Mouse (Mus musculus) urinary bladder, postnatal 0 days (tissue): ENCODE data around the gene Adipoq. TPM values are rescaled to one million over a fixed set of nuclear protein-coding genes. Genes with fewer than 3 reads are reported as not detected.

ENCODE experiments used
- microRNA-seq: library from miRNA; unstranded; fragments of <30 nt; microRNA quantifications from one replicate; pipeline ENCODE4, GENCODE M21; 2016
- polyA plus RNA-seq: library from polyadenylated mRNA; unstranded; fragments of >200 nt; fragmentation: Nextera tagmentation; extraction: Ambion mirVana; gene quantifications from 2 replicates; pipeline ENCODE4 v1.2.1, GENCODE M21; 2015

The Adipoq gene
- not detected in 2 replicates for polyA plus RNA-seq

GRCm38 (mm10) chr16:23146280-23146679 lies at the start of gene Adipoq:
TSS of gene Adipoq (plus strand) at chr16:23146536.

DNA sequence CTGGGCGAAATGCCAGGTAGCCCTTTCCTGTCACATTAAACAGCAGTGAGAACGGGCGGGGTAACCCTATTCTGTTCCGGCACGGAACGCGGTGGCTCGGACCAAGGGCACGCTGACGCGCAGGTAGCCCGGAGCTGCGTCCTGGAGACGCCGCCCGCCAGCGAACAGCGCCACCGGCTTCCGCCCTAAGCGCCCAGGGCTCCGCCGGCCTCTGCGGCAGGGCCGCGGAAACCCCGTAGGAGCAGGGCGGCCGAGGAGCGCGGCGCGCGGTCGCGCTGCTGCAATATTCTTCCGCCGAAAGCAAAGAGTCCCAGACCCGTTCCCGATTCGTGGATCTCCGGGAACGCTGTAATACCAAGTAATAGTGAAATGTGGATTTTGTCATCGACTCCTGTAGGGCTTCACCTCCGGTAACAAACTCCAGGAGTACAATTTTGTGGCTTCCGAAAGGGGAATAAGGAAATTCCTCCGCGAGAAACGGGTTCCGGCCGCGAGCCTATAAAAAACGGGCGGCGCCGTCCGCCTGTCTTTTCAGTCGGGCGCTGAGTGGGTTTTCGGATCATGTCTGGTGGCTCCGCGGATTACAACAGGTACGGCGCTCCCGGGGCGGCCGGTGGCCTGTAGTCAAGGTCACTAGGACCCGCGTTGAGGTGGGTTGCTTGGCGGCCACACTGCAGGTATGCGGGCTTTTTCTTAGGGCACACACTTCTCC lies 38.9 kb upstream of the Adipoq start, which contains the start of gene Eif4a2:
Gene Eif4a2, plus strand, starts transcription at position 214 of the 712 bp plus-strand sequence.

DNA sequence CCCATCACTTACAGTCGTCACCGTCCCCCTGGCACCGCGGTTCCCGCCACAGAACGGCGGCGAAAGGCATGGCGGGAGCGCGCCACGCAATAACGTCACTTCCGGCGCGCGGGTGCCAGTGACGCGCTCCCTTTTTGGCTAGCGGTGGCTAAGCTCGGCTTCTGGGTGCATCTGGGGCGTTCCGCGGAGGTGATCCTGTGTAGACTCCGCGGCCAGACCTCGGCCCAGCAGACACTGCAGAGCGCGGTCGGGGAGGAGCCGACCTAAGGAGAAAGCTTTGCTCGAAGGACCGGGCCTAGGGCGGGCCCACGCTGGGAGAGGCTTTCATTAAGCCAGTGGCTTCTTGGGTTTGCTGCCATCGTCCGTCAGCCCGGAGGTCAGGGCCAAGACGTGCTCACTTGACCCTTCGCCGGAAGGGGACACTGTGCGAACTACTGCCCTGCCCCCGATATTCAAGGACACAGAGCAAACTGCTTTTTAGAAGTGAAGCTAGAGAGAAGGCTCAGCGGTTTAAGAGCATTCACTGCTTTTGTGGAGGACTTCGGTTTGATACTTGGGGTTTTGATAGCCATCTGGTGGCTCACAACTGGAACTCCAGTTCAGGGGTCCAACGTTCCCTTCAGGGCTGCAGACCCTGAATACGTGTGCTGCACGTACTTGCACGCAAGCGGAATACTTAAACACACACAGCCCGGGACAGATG lies 18.5 kb upstream of the Adipoq start, which contains the start of gene Rfc4:
Gene Rfc4, minus strand, starts transcription at position 65 of the 703 bp plus-strand sequence.

Small RNA genes within 50 kb of the gene (microRNA-seq; reads per million reads assigned to microRNA genes)
- gene Gm49346 = not detected

Other genes starting within 250 kb of the Adipoq start
- gene Fetub, start 228.2 kb upstream of the Adipoq start, polyA plus RNA-seq = 0.35 and 0.71 TPM in 2 replicates
- 0.29 TPM in 1 of 2 replicates, not detected in the other for gene Hrg, start 195.5 kb upstream of the Adipoq start, polyA plus RNA-seq
- gene Kng2, start 117.1 kb upstream of the Adipoq start, polyA plus RNA-seq = 0.11 and 0.42 TPM in 2 replicates
- gene Kng1, start 88.7 kb upstream of the Adipoq start, polyA plus RNA-seq = 1.2 and 5.4 TPM in 2 replicates
- gene Eif4a2, start 39.1 kb upstream of the Adipoq start, polyA plus RNA-seq = 121 and 149 TPM in 2 replicates
- gene Rfc4, start 18.8 kb upstream of the Adipoq start, polyA plus RNA-seq = 31.9 and 41.1 TPM in 2 replicates
- 4.8 TPM in 2 replicates for gene St6gal1, start 78.2 kb downstream of the Adipoq start, polyA plus RNA-seq